Comparison of ENCODE assay signal across 8 mouse cellular contexts in genomic region chr16:34691156-34691555, GRCm38 (mm10). TPM values are rescaled to one million over a fixed set of nuclear protein-coding genes. Genes with fewer than 3 reads are reported as not detected.
DNase-seq lines count a peak whose midpoint lies in the region; ATAC-seq and TF ChIP-seq lines count a peak whose summit lies in the region.

No protein-coding gene starts in this region.

- ATAC-seq in heart, embryonic 11.5 days (replicated peaks; ENCODE audit: insufficient number of reproducible peaks, low FRiP score, low TSS enrichment): no peak
- ATAC-seq in G1E (ENCODE audit: extremely low read depth, insufficient number of reproducible peaks, low FRiP score, poor library complexity, severe bottlenecking): no peak
- peak; percentile 12; the same call in 1 of the 2 replicates for ATAC-seq in midbrain, embryonic 16.5 days

- H3K4me3 ChIP-seq in heart, embryonic 11.5 days (ENCODE audit: low read depth, low read length): peak overlapping the region; percentile 80
- H3K4me3 ChIP-seq in G1E (ENCODE audit: low read depth, low read length): peak overlapping the region; percentile 77
- H3K4me3 ChIP-seq in embryonic fibroblast, embryonic 13.5 days (ENCODE audit: insufficient read depth, low read length): peak overlapping the region; percentile 83
- H3K4me3 ChIP-seq in midbrain, embryonic 16.5 days (ENCODE audit: low read depth, low read length): peak overlapping the region; percentile 63

- H3K9me3 ChIP-seq in heart, embryonic 11.5 days (replicated peaks; ENCODE audit: control insufficient read depth, low read length): no peaks in the 10 kb centered on the region
- H3K9me3 ChIP-seq in G1E (replicated peaks): no peaks in the 10 kb centered on the region
- H3K9me3 ChIP-seq in midbrain, embryonic 16.5 days (replicated peaks; ENCODE audit: control insufficient read depth, low read length, poor library complexity, severe bottlenecking): no peaks in the 10 kb centered on the region

- DNase-seq in heart, adult 11 months: no peak
- peak; percentile 16 for DNase-seq in G1E (ENCODE audit: low spot score)
- DNase-seq in kidney, postnatal 10 days: peak; percentile 18
- no peak for DNase-seq in frontal cortex, postnatal 10 days (ENCODE audit: low spot score in 2 of 2)
- DNase-seq in left cerebral cortex, postnatal 25 days (ENCODE audit: low spot score in 2 of 2): no peak

- intact Hi-C loops in left cerebral cortex, postnatal 25 days (cut with DNase I): no loop called here

- no peak for TF ChIP-seq CTCF in G1E (IDR thresholded peaks at IDR 0.05; ENCODE audit: low read depth, low read length)
- TF ChIP-seq CTCF in embryonic fibroblast, embryonic 13.5 days (IDR thresholded peaks at IDR 0.05; ENCODE audit: borderline replicate concordance, insufficient read depth, low read length): no peak

- no peak for TF ChIP-seq POLR2A in embryonic fibroblast, embryonic 13.5 days (IDR thresholded peaks at IDR 0.05; ENCODE audit: low read depth, low read length)

- H3K27me3 ChIP-seq in heart, embryonic 11.5 days (ENCODE audit: control insufficient read depth, insufficient read depth, low read length): no peaks in the 10 kb centered on the region
- 0 out of 2 replicates have a peak, but pooled peaks cover 2% of the 10 kb centered on the region for H3K27me3 ChIP-seq in G1E (ENCODE audit: insufficient read depth, low read length)
- H3K27me3 ChIP-seq in midbrain, embryonic 16.5 days (ENCODE audit: control insufficient read depth, insufficient read depth, low read depth, low read length): no peaks in the 10 kb centered on the region

- H3K4me1 ChIP-seq in heart, embryonic 11.5 days (ENCODE audit: control insufficient read depth, insufficient read depth, low read length): no peaks in the 10 kb centered on the region
- peaks cover 39% of the 10 kb centered on the region for H3K4me1 ChIP-seq in G1E (ENCODE audit: insufficient read depth, low read depth, low read length)
- H3K4me1 ChIP-seq in embryonic fibroblast, embryonic 13.5 days (ENCODE audit: control insufficient read depth, insufficient read depth, low read length): no peaks in the 10 kb centered on the region
- peaks cover 6% of the 10 kb centered on the region for H3K4me1 ChIP-seq in midbrain, embryonic 16.5 days (ENCODE audit: control insufficient read depth, insufficient read depth, low read length)

- peak overlapping the region; percentile 91 for H3K9ac ChIP-seq in heart, embryonic 11.5 days (ENCODE audit: low read depth, low read length)
- H3K9ac ChIP-seq in midbrain, embryonic 16.5 days (ENCODE audit: low read depth, low read length): peak overlapping the region; percentile 67

- H3K4me2 ChIP-seq in heart, embryonic 11.5 days: peak overlapping the region; percentile 84
- H3K4me2 ChIP-seq in midbrain, embryonic 16.5 days (ENCODE audit: low read length): peak overlapping the region; percentile 84

- H3K27ac ChIP-seq in heart, embryonic 11.5 days (ENCODE audit: low read depth, low read length): peak overlapping the region; percentile 84
- peak overlapping the region; percentile 67; the same call in 1 of the 2 replicates for H3K27ac ChIP-seq in embryonic fibroblast, embryonic 13.5 days (ENCODE audit: insufficient read depth, low read length)
- H3K27ac ChIP-seq in midbrain, embryonic 16.5 days (ENCODE audit: low read length): peak overlapping the region; percentile 77

- H3K36me3 ChIP-seq in heart, embryonic 11.5 days (ENCODE audit: control insufficient read depth, insufficient read depth, low read length): no peaks in the 10 kb centered on the region
- H3K36me3 ChIP-seq in G1E (replicated peaks): peaks cover 15% of the 10 kb centered on the region
- H3K36me3 ChIP-seq in midbrain, embryonic 16.5 days (ENCODE audit: control insufficient read depth, insufficient read depth, low read length): no peaks in the 10 kb centered on the region

- 12% methylated on average over 11 of the region's 11 CpGs for WGBS in heart, embryonic 11.5 days (ENCODE audit: insufficient replicate concordance)
- 8% methylated on average over 11 of the region's 11 CpGs for WGBS in midbrain, embryonic 16.5 days

RNA-seq across cellular contexts. Expression of gene Ccdc14, which starts 0.7 kb away (rescaled TPM):
- polyA plus RNA-seq in heart, embryonic 11.5 days (2014; fragmentation: Nextera tagmentation; extraction: Ambion mirVana): 9.4 and 9.5 TPM in 2 replicates
- total RNA-seq in G1E (2014; fragmentation: Nextera tagmentation) (25.6 and 30.1 TPM in 2 replicates), G1E (2017) (26.7 and 27.4 TPM in 2 replicates)
- 0.89 and 1.3 TPM in 2 replicates for polyA plus RNA-seq in G1E (2012)
- 5.5 and 5.7 TPM in 2 replicates for polyA plus RNA-seq in embryonic fibroblast, embryonic 13.5 days (2011; ENCODE audit: insufficient read length, low read depth, missing spikeins)
- 3.2 and 3.8 TPM in 2 replicates for polyA plus RNA-seq in midbrain, embryonic 16.5 days (2015; fragmentation: Nextera tagmentation; extraction: Ambion mirVana)
- total RNA-seq in left cerebral cortex, postnatal 25 days (2021): 1 to 10 TPM; 2.1 to 2.7 TPM

RNA-seq across cellular contexts. Expression of gene Ropn1, which starts 41.4 kb away (rescaled TPM):
- polyA plus RNA-seq in heart, embryonic 11.5 days (2014; fragmentation: Nextera tagmentation; extraction: Ambion mirVana): 0.44 and 0.56 TPM in 2 replicates
- total RNA-seq in G1E (2014; fragmentation: Nextera tagmentation) (not detected in 2 replicates), G1E (2017) (not detected in 2 replicates)
- not detected in 2 replicates for polyA plus RNA-seq in G1E (2012)
- not detected in 2 replicates for polyA plus RNA-seq in embryonic fibroblast, embryonic 13.5 days (2011; ENCODE audit: insufficient read length, low read depth, missing spikeins)
- polyA plus RNA-seq in midbrain, embryonic 16.5 days (2015; fragmentation: Nextera tagmentation; extraction: Ambion mirVana): not detected in 2 replicates
- under 1 TPM in 1 of 2 experiments, not detected in 1; 0.46 TPM for total RNA-seq in left cerebral cortex, postnatal 25 days (2021)

RNA-seq across cellular contexts. Expression of gene Mylk, which starts 53.9 kb away (rescaled TPM):
- polyA plus RNA-seq in heart, embryonic 11.5 days (2014; fragmentation: Nextera tagmentation; extraction: Ambion mirVana): 4.3 TPM in 2 replicates
- total RNA-seq in G1E (2014; fragmentation: Nextera tagmentation): not detected in 2 replicates
- 0.05 and 0.06 TPM in 2 replicates for total RNA-seq in G1E (2017)
- 0.06 TPM in 1 of 2 replicates, not detected in the other for polyA plus RNA-seq in G1E (2012)
- polyA plus RNA-seq in embryonic fibroblast, embryonic 13.5 days (2011; ENCODE audit: insufficient read length, low read depth, missing spikeins): 49.0 and 60.8 TPM in 2 replicates
- 5.7 and 7.7 TPM in 2 replicates for polyA plus RNA-seq in midbrain, embryonic 16.5 days (2015; fragmentation: Nextera tagmentation; extraction: Ambion mirVana)
- 10 to 100 TPM; 11.7 to 16.3 TPM for total RNA-seq in left cerebral cortex, postnatal 25 days (2021)

Comparison
In these comparisons a context has a peak if more than half of its experiments do, and no peak if none do; other contexts are left out.
1. DNase-seq: peak in G1E (single experiment) and kidney, postnatal 10 days (single experiment); none in heart, adult 11 months (single experiment), frontal cortex, postnatal 10 days (0 of 2) and left cerebral cortex, postnatal 25 days (0 of 2).
2. Peak in every context shown above with its lines, with median percentiles within 50 percentile points of each other: H3K27ac ChIP-seq and H3K4me3 ChIP-seq.